Mouse (Mus musculus): Measurements from ENCODE around the gene Gcc2.
"Not testable (repeated sequence)": the region's sequence is repeated elsewhere in the genome, so short reads cannot be mapped to it uniquely, and the experiment has no call there.

Gcc2 gene

DNA sequence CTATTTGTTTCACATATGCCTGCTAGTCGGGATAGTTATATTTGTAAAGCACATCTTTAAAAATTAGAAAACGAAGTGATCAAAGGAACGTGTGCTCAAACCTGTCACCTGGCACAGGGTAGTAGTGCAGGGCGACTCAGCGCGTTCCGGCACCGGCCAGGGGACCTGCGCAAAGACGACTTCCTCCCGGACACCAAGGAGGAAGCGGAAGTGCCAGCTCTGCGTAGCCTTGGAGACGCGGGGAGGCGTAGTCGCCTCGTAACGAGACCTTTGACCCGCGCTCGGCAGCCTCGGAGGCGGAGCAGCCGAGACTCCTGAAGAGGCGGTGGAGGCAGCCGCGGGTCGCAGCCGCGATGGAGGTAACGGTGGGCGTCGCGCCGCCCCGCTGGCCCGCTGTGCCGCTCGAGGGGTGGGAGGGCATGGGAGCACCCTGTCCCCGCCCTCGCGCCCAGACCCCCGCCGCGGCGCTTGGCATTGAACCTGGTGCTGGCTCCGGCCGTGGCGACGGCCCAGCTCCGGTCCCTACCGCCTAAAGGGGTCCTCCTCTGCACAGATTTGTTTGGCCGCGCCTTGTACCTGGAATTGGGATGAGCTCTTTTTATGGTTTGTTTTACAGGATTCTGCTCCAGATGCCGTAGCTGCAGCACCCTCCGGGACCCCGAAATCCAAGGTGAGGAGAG, at the start of gene Gcc2:
TSS of gene Gcc2 (plus strand) at position 285 of the 680 bp plus-strand sequence.
- peak; percentile 94 for DNase-seq

DNA sequence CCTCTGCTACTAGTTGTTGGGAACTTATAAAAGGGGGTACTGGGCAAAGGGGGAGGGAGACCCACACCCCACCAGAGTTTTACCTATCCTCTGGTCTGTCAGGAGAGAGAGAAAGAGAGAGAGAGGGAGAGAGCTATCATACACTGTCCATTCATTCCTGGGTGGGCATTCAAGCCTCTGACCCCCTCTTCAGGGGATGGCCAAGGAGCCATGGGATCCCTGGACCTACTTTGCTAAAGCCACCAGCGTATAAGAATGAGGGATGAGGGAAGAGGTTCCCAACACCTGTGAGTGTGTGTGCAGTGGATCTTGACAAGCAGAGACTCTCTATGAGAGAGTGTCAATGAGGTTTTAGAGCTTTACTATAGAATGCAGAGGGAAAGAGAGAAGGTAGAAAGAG, 49.3 kb upstream of the Gcc2 start:
- DNase-seq, result no peak

DNA sequence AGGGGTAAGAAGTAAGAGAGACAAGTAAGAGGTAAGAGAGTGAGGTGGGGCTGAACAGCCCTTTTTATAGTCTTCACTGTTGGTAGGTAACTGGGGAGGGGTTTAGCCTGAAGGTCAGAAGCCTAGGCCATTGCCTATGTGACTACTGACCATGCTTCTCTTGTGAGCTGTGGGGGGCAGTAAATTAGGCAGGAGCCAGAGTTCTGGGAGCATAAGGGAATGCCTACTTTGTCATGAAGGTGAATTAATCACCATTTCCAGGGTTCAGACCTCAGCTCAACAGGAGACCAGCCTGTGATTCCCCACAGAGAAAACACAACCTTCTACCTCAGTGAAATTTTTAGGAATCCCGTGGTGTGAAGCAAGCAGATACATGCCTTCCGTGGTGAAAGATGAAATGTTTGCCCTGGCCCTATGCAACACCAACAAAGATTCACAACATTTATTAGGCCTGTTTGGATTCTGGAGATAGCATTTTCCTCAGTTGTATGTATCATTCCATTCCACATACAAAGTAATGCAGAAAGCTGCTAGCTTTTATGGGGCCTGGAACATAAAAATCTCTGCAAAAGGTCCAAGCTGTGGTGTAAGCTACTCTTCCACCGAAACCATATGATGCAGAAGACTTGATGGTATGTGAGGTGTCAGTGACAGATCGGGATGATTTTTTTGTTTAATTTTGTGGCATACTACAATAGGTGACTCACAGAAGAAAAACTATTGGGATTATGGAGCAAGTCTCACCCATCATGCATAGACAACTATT, 48.5 kb upstream of the Gcc2 start:
- no peak for DNase-seq

DNA sequence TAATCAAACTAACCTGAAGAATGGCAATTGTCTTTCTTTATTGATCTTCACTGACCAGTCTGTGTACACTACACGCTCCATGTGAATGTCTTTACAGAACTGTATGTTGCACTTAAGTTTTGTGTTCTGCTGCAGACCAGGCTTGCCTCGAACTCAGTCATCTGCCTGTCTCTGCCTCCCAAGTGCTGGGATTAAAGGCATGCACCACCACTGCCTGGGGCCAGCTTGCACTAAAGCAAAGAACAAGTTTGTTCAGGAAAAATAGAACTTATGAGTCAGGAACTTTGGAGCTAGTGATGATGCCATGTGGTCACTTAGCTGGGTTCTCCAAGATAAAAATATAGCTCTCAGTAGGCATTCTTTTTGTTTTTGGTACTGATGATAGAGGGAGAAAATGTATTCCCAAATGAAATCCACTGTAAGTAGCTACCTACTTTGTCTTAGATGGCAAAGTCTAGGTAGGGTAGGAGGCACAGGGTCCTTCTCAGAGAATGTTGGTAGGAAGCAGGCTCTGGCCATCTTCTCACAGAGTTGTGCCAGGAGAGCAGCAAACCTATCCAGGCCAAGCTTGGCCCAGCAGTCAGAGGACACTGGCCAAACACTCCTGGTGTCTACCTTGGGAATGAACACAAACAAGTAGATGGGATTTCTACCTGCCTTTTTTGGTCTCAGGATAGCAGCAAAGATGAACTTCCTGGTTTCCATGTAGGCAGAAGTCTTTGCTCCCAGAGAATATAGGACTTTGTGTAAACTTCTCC, 45.4 kb upstream of the Gcc2 start:
- DNase-seq, result no peak

DNA sequence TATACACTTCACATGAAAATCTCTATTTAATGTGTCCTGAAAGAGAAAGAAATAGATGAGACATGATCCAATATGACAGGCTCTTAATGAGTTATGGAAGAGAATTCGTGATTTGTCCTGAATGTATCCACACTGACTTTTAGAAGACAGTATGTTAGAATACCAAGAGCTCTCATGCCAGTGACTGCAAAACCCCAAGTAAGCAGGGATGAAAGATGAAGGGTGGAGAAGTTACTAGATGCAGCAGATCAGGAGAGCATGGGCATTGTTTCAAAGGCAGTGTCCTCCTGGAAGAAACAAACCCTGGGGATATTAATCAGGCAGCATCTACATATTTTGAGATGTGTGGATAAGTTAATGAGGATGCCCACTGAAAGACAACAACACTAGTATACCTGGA, 44.8 kb upstream of the Gcc2 start:
- no peak for DNase-seq

DNA sequence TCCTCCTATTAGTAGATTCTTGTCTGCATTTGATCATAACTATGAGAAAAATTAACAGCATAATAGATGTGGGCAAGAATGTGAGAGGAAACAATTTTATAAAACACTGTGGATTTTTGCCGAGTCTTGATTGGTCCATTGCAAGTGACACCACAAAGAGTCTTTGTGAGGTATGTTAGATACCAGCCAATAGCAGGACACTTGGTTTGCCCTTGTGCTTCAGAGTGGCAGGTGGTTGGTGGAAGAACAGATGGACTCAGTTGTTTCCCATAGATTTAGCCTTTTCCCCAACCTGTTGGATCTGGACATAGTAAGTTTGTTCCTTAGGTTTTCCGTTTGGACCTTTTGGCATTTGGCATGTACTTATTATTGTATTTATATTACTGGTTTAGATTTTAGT, 44.1 kb upstream of the Gcc2 start:
- DNase-seq, result no peak

DNA sequence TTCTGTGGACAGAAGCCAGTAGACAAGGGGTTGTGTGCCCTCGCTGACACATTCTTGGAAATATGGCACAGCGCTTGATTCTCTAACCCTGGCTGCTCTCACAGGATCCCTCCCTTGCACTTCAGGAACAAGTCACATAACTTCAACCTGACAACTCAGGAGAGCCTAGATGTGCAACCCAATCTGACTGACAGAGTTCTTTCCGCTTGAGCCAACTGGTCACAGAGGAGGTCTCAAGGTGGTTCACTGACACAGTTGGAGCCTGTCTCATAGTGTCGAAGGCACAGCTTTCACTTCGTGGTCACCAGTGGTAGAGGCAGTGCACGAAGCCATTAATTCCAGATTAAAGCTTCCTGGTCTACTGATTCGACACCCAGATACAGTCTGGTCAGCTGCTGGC, 43.1 kb upstream of the Gcc2 start:
- no peak for DNase-seq

DNA sequence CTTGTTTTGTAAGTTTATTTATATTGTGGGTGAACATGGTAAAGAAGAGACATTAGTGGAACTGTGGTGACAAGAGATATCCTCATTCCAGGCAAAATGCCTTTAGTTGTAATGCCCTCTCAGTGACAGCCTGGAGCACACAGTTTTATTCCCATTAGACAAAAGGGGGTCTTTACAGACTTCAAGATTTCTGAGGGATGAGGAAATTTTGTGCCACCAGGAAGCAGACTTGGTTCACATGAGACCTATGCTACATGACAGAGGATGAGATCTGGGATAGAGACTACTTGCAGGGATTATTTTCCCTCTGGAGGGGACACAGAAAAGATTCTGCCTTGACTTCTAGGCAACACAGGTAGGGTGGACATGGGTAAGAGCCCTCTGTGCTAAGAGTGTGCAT, 40.8 kb upstream of the Gcc2 start:
- no peak for DNase-seq

DNA sequence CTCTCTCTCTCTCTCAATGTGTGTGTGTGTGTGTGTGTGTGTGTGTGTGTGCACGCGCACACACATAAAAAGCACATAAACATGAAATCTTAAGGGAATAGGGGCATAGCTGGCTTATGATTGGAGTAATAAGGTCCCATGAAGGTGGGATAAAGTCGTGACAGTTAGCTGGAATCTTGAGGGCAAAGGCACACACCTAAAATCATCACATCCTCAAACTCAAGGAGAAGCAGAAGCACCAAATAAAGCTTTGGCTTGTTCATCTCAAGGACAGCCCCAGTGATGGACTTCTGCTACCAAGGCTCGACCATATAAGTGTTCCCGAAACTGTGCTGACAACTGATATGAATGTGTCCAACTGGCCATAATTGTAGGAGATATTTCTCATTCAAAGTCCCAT, 40.4 kb upstream of the Gcc2 start:
- no peak for DNase-seq

DNA sequence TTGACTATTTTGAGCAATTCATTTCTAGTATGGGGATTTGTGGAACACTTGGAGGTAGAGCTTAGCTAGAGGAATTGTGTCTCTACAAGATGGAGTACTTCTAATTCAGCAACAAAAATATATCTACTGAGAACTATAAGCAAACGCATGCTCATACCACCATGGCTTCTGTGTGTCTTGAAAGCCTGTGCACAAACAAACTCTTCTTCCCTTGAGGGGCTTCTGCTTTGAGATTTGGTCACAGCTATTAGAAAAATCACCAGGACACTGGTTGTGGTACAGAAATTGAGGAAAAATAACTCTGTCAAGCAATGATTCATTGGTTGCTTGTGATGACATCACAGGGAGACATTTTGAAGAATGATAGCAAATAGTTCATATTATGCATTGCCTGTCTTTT, 39.9 kb upstream of the Gcc2 start:
- DNase-seq, result no peak

DNA sequence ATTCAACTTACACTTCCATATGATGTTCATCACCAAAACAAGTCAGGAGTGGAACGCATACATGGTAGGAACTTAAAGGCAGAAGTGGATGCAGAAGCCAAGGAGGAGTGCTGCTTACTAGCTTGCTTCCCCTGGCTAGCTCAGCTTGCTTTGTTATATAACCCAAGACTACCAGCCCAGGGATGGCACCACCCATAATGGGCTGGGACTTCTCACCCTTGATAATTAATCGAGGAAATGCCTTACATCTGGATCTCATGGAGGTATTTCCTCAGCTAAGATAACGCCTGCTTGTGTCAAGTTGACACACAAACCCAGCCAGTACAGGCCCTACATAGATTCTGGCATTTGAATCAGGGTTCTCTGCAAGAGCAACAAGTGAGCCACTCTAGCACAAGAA, 37.9 kb upstream of the Gcc2 start:
- no peak for DNase-seq

DNA sequence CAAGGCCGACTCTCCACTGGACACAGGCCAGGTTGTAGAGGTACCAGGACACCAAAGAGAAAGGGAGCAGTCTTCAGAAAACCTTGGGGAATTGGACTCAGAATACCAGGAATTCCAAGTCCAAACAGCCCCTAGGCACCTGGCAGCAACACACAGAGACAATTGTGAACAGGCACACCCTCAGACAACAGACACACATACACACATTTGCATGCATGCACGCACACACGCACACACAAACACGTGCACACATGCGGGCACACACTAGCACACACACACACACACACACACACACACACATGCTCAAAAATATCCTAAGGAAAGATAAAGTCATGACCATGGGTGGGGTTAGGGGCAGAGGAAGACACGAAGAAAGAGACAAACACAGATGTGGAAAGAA, 34.6 kb upstream of the Gcc2 start:
- DNase-seq, result no peak

DNA sequence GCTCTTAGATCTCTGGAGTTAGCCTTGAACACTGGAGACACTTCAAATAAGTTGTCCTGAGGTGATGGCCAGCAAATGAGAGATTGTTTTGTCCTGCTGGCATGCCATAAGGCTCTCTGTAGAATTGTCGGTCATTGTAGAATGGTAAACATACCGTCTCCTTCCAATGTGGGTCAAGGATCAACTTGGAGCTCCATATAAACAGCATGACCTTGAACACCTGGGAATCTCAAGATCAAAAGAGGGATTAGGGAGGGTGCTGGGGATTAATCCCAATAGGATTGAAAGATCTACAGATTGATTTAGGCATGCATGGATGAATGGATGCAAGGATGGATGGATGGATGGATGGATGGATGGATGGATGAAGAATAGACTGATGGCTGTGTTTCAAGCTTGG, 33.7 kb upstream of the Gcc2 start:
- not testable (repeated sequence) for DNase-seq

DNA sequence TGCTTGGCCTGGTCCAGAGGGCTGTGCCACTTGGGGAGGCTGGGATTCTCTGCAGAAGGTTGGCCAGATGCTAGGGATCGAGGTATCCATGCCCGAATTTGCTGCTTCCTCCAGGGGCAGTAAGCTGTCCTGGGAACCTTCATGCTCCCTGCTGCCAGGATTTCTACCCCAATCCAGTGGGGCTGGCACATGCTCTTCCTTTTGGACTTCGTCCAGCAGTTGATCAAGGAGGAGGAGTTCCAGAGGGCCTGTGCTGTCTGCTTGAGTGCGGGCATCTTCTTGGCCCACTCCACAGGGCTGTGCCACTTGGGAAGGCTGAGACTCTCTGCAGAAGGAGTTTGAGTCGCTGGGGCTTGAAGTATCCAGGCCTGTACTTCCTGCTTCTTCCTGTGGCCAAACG, 32.1 kb upstream of the Gcc2 start:
- not testable (repeated sequence) for DNase-seq

DNA sequence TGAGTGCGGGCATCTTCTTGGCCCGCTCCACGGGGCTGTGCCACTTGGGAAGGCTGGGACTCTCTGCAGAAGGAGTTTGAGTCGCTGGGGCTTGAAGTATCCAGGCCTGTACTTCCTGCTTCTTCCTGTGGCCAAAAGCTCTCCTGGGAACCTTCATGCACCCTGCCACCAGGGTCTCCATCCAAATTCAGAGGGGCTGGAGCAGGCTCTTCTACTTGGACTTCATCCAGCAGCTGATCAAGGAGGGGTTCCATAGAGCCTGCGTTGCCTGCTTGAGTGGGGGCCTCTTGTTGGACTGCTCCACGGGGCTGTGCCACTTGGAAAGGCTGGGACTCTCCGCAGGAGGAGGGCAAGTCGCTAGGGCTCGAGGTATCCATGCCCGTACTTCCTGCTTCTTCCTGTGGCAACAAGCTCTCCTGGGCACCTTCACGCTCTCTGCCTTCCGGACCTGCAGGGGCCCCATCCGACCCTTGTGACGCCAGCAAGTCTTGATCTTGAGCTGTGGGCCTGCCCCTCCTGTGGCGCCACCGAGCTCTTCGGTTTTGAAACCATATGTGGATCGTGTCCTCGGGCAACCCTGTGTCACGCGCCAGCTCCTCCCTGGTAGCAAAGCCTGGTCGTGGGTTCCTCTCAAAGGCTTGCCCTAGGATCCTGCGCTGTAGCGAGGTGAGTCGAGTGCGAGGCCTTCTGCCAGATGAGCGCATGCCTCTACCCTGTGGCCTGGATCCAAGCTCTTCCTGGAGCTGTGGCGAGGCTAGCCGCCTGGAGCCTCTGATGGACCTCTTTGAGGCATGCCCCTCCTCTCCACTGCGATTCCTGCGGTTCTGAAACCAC, 31.1 kb upstream of the Gcc2 start:
- DNase-seq, result peak; percentile 62

DNA sequence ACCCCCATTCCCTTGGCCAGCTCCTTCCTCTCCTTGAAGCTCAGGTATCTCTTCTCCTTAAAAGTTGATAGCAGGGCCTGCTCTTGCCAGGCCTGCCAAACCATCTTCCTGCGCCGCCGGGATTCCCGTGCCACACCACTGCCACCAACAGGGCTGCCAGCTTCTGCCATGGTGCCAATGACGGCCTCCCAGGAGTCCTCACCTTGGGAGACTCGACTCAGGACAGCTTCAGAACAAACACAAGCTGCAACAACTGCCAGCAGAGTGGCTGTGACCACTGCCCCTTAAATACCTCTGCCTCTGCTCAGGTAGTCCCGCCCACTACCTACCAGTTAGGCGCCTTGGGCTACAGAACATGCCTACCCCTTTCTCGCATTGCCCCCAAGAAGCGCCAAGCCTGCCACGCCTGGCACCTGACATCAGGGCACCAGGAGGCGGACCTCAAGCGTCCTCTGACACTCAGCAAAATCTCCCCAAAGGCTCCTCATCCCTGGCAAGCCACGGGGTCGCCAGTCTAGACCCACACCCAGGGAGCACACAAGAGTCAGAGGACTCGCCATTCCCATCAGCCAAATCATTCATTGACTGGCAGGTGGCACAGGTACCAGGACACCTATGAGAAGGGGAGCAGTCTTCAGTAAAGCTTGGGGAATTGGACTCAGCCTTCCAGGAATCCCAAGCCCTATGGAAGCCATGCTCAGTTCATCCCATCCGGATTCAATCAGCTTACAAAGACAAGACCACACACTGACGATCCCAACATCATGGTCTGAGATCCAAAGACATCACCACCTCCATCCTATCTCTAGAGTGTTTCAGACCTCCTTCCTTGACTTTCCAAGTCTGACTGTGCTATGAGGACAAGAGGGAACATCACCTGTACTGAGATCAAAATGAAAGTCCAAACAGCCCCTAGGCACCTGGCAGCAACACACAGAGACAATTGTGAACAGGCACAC, 30.2 kb upstream of the Gcc2 start, which contains the start of gene AW822073:
TSS of gene AW822073 (minus strand) at position 104 of the 959 bp plus-strand sequence.
- peak; percentile 28 for DNase-seq

DNA sequence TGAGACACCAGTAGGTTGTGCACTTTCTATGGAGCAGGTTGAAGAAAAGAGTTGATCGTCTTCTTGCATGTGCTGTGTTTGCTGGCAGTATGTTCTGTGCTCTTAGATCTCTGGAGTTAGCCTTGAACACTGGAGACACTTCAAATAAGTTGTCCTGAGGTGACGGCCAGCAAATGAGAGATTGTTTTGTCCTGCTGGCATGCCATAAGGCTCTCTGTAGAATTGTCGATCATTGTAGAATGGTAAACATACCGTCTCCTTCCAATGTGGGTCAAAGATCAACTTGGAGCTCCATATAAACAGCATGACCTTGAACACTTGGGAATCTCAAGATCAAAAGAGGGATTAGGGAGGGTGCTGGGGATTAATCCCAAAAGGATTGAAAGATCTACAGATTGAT, 28.9 kb upstream of the Gcc2 start:
- not testable (repeated sequence) for DNase-seq

DNA sequence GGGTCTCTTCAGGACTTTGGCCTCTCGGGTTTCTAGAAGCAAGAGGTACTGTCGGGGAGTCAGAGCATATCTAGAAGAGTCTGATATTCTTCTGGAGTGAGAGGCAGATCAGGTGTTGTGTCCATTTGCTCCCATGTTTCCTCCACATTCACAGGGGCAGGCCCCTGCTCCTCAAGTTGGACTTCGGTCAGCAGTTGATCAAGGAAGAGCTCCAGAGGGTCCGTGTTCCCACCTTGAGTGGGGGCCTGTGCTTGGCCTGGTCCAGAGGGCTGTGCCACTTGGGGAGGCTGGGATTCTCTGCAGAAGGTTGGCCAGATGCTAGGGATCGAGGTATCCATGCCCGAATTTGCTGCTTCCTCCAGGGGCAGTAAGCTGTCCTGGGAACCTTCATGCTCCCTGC, 27.5 kb upstream of the Gcc2 start:
- DNase-seq, result not testable (repeated sequence)

DNA sequence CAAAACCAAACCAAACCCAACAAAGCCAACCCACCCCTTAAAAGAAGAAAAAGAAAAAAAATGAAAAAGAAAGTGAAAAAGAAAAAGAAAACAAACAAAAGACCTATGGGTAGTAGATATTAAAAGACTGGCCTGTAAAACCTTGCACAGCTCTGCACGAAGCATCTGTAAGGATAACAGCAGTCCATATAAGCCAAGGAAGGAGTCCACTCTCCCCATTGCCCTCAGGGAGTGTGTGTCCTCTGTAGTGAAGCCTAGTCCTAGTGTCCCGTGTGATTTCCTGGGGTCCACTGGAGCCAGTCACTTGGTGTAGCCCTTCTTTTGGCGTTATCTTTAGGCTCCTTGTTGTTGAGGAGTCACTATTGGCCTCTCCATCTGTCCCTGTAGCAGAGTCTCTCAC, 25.3 kb upstream of the Gcc2 start:
- DNase-seq, result not testable (repeated sequence)

DNA sequence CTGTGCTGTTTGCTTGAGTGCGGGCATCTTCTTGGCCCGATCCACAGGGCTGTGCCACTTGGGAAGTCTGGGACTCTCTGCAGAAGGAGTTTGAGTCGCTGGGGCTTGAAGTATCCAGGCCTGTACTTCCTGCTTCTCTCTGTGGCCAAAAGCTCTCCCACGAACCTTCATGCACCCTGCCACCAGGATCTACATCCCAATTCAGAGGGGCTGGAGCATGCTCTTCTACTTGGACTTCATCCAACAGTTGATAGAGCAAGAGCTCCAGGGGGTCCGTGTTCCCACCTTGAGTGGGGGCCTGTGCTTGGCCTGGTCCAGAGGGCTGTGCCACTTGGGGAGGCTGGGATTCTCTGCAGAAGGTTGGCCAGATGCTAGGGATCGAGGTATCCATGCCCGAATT, 24.2 kb upstream of the Gcc2 start:
- not testable (repeated sequence) for DNase-seq

DNA sequence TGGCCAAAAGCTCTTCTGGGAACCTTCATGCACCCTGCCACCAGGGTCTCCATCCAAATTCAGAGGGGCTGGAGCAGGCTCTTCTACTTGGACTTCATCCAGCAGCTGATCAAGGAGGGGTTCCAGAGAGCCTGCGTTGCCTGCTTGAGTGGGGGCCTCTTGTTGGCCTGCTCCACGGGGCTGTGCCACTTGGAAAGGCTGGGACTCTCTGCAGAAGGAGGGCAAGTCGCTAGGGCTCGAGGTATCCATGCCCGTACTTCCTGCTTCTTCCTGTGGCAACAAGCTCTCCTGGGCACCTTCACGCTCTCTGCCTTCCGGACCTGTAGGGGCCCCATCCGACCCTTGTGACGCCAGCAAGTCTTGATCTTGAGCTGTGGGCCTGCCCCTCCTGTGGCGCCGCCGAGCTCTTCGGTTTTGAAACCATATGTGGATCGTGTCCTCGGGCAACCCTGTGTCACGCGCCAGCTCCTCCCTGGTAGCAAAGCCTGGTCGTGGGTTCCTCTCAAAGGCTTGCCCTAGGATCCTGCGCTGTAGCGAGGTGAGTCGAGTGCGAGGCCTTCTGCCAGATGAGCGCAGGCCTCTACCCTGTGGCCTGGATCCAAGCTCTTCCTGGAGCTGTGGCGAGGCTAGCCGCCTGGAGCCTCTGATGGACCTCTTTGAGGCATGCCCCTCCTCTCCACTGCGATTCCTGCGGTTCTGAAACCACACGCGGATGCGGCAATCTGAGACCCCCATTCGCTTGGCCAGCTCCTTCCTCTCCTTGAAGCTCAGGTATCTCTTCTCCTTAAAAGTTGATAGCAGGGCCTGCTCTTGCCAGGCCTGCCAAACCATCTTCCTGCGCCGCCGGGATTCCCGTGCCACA, 23.3 kb upstream of the Gcc2 start:
- DNase-seq, result peak; percentile 65
